Mouse (Mus musculus): ENCODE data around the gene Cox8b. TPM values are rescaled to one million over a fixed set of nuclear protein-coding genes. Genes with fewer than 3 reads are reported as not detected.

Cox8b gene
- polyA plus RNA-seq, 2 experiments, result 14.5 to 32.5 TPM

- Histone ChIP-seq H3K27ac (replicated peaks; ENCODE audit: low read depth, low read length) (no peak overlapping the region), H3K9me3 (ENCODE audit: control insufficient read depth, low read length) (no peaks in the 10 kb centered on the region), H3K4me1 (ENCODE audit: control insufficient read depth, insufficient read depth, low read length) (0 out of 2 replicates have a peak, but pooled peaks cover 3% of the 10 kb centered on the region), H3K27me3 (ENCODE audit: control insufficient read depth, insufficient read depth, low read length) (no peaks in the 10 kb centered on the region), H3K4me3 (replicated peaks; ENCODE audit: low read length) (no peak overlapping the region), H3K4me2 (replicated peaks; ENCODE audit: low read depth, low read length, severe bottlenecking) (no peak overlapping the region), H3K36me3 (ENCODE audit: control insufficient read depth, insufficient read depth, low read length) (no peaks in the 10 kb centered on the region), H3K9ac (ENCODE audit: low read depth, low read length, severe bottlenecking) (no peak overlapping the region)
- TF ChIP-seq POLR2A (IDR thresholded peaks at IDR 0.05; ENCODE audit: borderline replicate concordance, extremely low read depth, insufficient read depth, insufficient read length), result no peak
- WGBS, result 62% methylated on average over 5 of the region's 5 CpGs
- no peak for ATAC-seq (ENCODE audit: low FRiP score, low read depth)
- DNase-seq (ENCODE audit: low spot score), result no peak
Observed at GRCm38 (mm10) chr7:140912846-140913482, 12.7 kb upstream of the Cox8b start.

DNA sequence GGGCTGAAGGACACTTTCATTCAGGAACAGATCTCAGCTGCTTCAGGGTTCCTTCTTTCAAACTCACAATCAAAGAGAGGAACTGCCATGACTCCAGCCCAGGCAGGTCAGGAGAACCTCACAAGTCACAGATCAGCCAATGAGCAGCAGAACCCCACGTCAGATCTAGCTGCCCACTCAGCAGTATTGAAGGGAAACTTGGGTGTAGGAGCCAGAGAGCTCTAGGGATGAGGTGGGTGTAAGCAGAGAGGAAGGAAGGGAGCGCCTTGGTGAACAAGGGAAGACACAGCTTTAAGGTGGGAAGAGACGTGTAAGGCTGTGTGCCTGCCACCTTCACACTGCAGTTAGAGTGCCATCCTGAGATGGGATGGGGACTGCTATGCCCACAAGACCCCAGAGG, 12.0 kb upstream of the Cox8b start:
- no peak for DNase-seq (ENCODE audit: low spot score)

GRCm38 (mm10) chr7:140908634-140909107, 8.4 kb upstream of the Cox8b start:
- 5% methylated on average over 19 of the region's 19 CpGs for WGBS
- H3K9ac ChIP-seq (ENCODE audit: low read depth, low read length, severe bottlenecking), result peak overlapping the region; percentile 44

More for the DNA sequence above, 12.0 kb upstream of the Cox8b start:
- no peak overlapping the region for H3K9ac ChIP-seq (ENCODE audit: low read depth, low read length, severe bottlenecking)
- 66% methylated on average over 3 of the region's 3 CpGs for WGBS
- no peak overlapping the region for H3K4me3 ChIP-seq (replicated peaks; ENCODE audit: low read length)
- ATAC-seq (ENCODE audit: low FRiP score, low read depth), result no peak
- no peaks in the 10 kb centered on the region for H3K36me3 ChIP-seq (ENCODE audit: control insufficient read depth, insufficient read depth, low read length)
- no peaks in the 10 kb centered on the region for H3K27me3 ChIP-seq (ENCODE audit: control insufficient read depth, insufficient read depth, low read length)
- no peaks in the 10 kb centered on the region for H3K9me3 ChIP-seq (ENCODE audit: control insufficient read depth, low read length)
- no peak overlapping the region for H3K27ac ChIP-seq (replicated peaks; ENCODE audit: low read depth, low read length)
- no peak overlapping the region for H3K4me2 ChIP-seq (replicated peaks; ENCODE audit: low read depth, low read length, severe bottlenecking)
- no peak for TF ChIP-seq POLR2A (IDR thresholded peaks at IDR 0.05; ENCODE audit: borderline replicate concordance, extremely low read depth, insufficient read depth, insufficient read length)
- 0 out of 2 replicates have a peak, but pooled peaks cover 3% of the 10 kb centered on the region for H3K4me1 ChIP-seq (ENCODE audit: control insufficient read depth, insufficient read depth, low read length)

GRCm38 (mm10) chr7:140908181-140908580, 7.9 kb upstream of the Cox8b start:
- Histone ChIP-seq H3K9ac (ENCODE audit: low read depth, low read length, severe bottlenecking) (no peak overlapping the region), H3K4me1 (ENCODE audit: control insufficient read depth, insufficient read depth, low read length) (0 out of 2 replicates have a peak, but pooled peaks cover 3% of the 10 kb centered on the region), H3K27me3 (ENCODE audit: control insufficient read depth, insufficient read depth, low read length) (no peaks in the 10 kb centered on the region), H3K4me2 (replicated peaks; ENCODE audit: low read depth, low read length, severe bottlenecking) (peak overlapping the region; percentile 73), H3K4me3 (replicated peaks; ENCODE audit: low read length) (no peak overlapping the region; the same call in 1 of the 2 replicates), H3K27ac (replicated peaks; ENCODE audit: low read depth, low read length) (no peak overlapping the region), H3K9me3 (ENCODE audit: control insufficient read depth, low read length) (no peaks in the 10 kb centered on the region), H3K36me3 (ENCODE audit: control insufficient read depth, insufficient read depth, low read length) (no peaks in the 10 kb centered on the region)
- no peak for DNase-seq (ENCODE audit: low spot score)
- WGBS, result 51% methylated on average over 7 of the region's 7 CpGs
- ATAC-seq (ENCODE audit: low FRiP score, low read depth), result no peak
- no peak for TF ChIP-seq POLR2A (IDR thresholded peaks at IDR 0.05; ENCODE audit: borderline replicate concordance, extremely low read depth, insufficient read depth, insufficient read length)

More at GRCm38 (mm10) chr7:140908634-140909107, 8.4 kb upstream of the Cox8b start:
- Histone ChIP-seq H3K27ac (replicated peaks; ENCODE audit: low read depth, low read length) (no peak overlapping the region), H3K4me2 (replicated peaks; ENCODE audit: low read depth, low read length, severe bottlenecking) (peak overlapping the region; percentile 73), H3K27me3 (ENCODE audit: control insufficient read depth, insufficient read depth, low read length) (no peaks in the 10 kb centered on the region), H3K9me3 (ENCODE audit: control insufficient read depth, low read length) (no peaks in the 10 kb centered on the region), H3K4me3 (replicated peaks; ENCODE audit: low read length) (peak overlapping the region; percentile 35), H3K36me3 (ENCODE audit: control insufficient read depth, insufficient read depth, low read length) (no peaks in the 10 kb centered on the region), H3K4me1 (ENCODE audit: control insufficient read depth, insufficient read depth, low read length) (0 out of 2 replicates have a peak, but pooled peaks cover 3% of the 10 kb centered on the region)
- DNase-seq (ENCODE audit: low spot score) (peak; percentile 64), ATAC-seq (ENCODE audit: low FRiP score, low read depth) (peak; percentile 82)
- TF ChIP-seq POLR2A (IDR thresholded peaks at IDR 0.05; ENCODE audit: borderline replicate concordance, extremely low read depth, insufficient read depth, insufficient read length), result no peak

DNA sequence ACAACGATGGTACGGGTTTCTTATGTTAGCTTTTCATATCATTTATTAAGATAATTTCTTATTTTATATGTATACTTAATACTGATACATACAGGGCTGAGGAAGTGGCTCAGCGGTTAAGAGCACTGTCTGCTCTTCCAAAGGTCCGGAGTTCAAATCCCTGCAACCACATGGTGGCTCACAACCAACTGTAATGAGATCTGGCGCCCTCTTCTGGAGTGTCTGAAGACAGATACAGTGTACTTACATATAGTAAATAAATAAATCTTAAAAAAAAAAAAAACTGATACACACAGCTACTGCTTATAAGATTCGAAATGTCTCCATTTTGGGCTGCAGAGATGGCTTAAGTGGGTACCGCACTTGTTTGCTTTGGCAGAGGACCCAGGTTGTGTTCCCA, 7.5 kb upstream of the Cox8b start:
- H3K36me3 ChIP-seq (ENCODE audit: control insufficient read depth, insufficient read depth, low read length), result no peaks in the 10 kb centered on the region
- H3K9me3 ChIP-seq (ENCODE audit: control insufficient read depth, low read length), result no peaks in the 10 kb centered on the region
- H3K27me3 ChIP-seq (ENCODE audit: control insufficient read depth, insufficient read depth, low read length), result no peaks in the 10 kb centered on the region
- no peak overlapping the region for H3K9ac ChIP-seq (ENCODE audit: low read depth, low read length, severe bottlenecking)
- ATAC-seq (ENCODE audit: low FRiP score, low read depth) (no peak), DNase-seq (ENCODE audit: low spot score) (no peak)
- 0 out of 2 replicates have a peak, but pooled peaks cover 3% of the 10 kb centered on the region for H3K4me1 ChIP-seq (ENCODE audit: control insufficient read depth, insufficient read depth, low read length)
- H3K27ac ChIP-seq (replicated peaks; ENCODE audit: low read depth, low read length), result no peak overlapping the region
- no peak overlapping the region for H3K4me2 ChIP-seq (replicated peaks; ENCODE audit: low read depth, low read length, severe bottlenecking)
- 84% methylated on average over 7 of the region's 7 CpGs for WGBS
- H3K4me3 ChIP-seq (replicated peaks; ENCODE audit: low read length), result no peak overlapping the region
- TF ChIP-seq POLR2A (IDR thresholded peaks at IDR 0.05; ENCODE audit: borderline replicate concordance, extremely low read depth, insufficient read depth, insufficient read length), result no peak
